Mouse (Mus musculus) heart, adult 2 months (tissue): ENCODE results near the gene Asxl2. TPM values are rescaled to one million over a fixed set of nuclear protein-coding genes. Genes with fewer than 3 reads are reported as not detected.

Experiments used
- DNase-seq, 2 experiments: peaks; one replicate each; pipeline ENCODE4 v3.0.0; 2021
- H3K27ac ChIP-seq: fragments of 200-600 bp; 2 replicates; pipeline ENCODE4 v1.8.1; 2022
- H3K27me3 ChIP-seq: fragments of 200-500 bp; 2 replicates; pipeline ENCODE4 v1.6.1; 2012; ENCODE audit warnings: mild to moderate bottlenecking, low read length, inconsistent platforms, mixed read lengths; ENCODE audit not compliant: control insufficient read depth, insufficient read depth
- H3K36me3 ChIP-seq: fragments of 200-500 bp; 2 replicates; pipeline ENCODE4 v1.6.1; 2012; ENCODE audit warnings: low read length, inconsistent platforms; ENCODE audit not compliant: control insufficient read depth, insufficient read depth
- H3K4me1 ChIP-seq: fragments of 200-500 bp; 2 replicates; pipeline ENCODE4 v1.6.1; 2011; ENCODE audit warnings: low read length; ENCODE audit not compliant: control insufficient read depth, insufficient read depth
- H3K4me3 ChIP-seq: fragments of 200-600 bp; 2 replicates; pipeline ENCODE4 v1.8.1; 2022
- H3K79me2 ChIP-seq: fragments of 200-500 bp; replicated peaks from 2 replicates; pipeline ENCODE4 v1.6.1; 2012; ENCODE audit warnings: mild to moderate bottlenecking, inconsistent platforms, low read length, moderate library complexity, mixed read lengths; ENCODE audit not compliant: control insufficient read depth, insufficient read depth
- H3K9ac ChIP-seq: fragments of 200-500 bp; 2 replicates; pipeline ENCODE4 v1.6.1; 2012; ENCODE audit warnings: low read depth, mild to moderate bottlenecking, control low read depth, inconsistent platforms, low read length, mixed read lengths
- CTCF ChIP-seq: fragments of 200-600 bp; IDR thresholded peaks from 2 replicates; pipeline ENCODE4 v1.8.1; 2022; ENCODE audit warnings: antibody characterized with exemption, mild to moderate bottlenecking, moderate library complexity
- EP300 ChIP-seq: fragments of 200-500 bp; IDR thresholded peaks from 2 replicates; pipeline ENCODE4 v1.6.1; 2011; ENCODE audit warnings: low read depth, low read length, control low read depth; ENCODE audit not compliant: insufficient read depth
- POLR2A ChIP-seq: fragments of 200-500 bp; IDR thresholded peaks from 2 replicates; pipeline ENCODE4 v1.6.1; 2011; ENCODE audit warnings: mild to moderate bottlenecking, low read depth, low read length, control low read depth; ENCODE audit not compliant: insufficient read depth
- WGBS: fragments of 180-500 bp; shearing (Covaris S2); methylation state at CpG from one replicate; pipeline ENCODE4 v1.1.7; 2018; 5-methylcytosine and 5-hydroxymethylcytosine counted together
- intact Hi-C: fragments of 180-260 bp; cut with DNase I; formaldehyde crosslinking; loops from one replicate; pipeline ENCODE4 v1.15.1; 2025
- long read RNA-seq: library from polyadenylated mRNA; stranded (forward); transcript quantifications from one replicate; pipeline ENCODE4 v2.0.0, GENCODE M21; 2021
- polyA plus RNA-seq: library from polyadenylated mRNA; depleted of rRNA; stranded (reverse); fragments of >200 nt; gene quantifications from 2 replicates; pipeline ENCODE4 v1.2.3, GENCODE M21; 2012; rRNA removed
- total RNA-seq, 2 experiments: library from RNA; stranded (reverse); gene quantifications; 2 replicates each; pipeline ENCODE4 v1.2.3; 2021

The Asxl2 gene
- 10 to 100 TPM; 18.8 to 21.9 TPM for total RNA-seq
- polyA plus RNA-seq: 4.0 and 7.8 TPM in 2 replicates
- long read RNA-seq, partial matches to known transcripts: 0 of 1 reads
- long read RNA-seq, other reads (novel, unspliced or antisense): 1 of 1 reads

- no peaks in the 10 kb centered on the region for H3K36me3 ChIP-seq
- peak within 1 kb of the TSS; percentile 66 for H3K9ac ChIP-seq
- under 1% methylated on average over 53 of the region's 53 CpGs for whole genome bisulfite sequencing
- H3K27ac ChIP-seq: peak within 1 kb of the TSS; percentile 95
- H3K4me1 ChIP-seq: peaks cover 4% of the 10 kb centered on the region
- intact Hi-C loops: loop anchor here (2.0 to 5.0 kb wide), 4 partner anchors 59 to 192 kb away; partner anchors contain the start of genes Dtnb and Kif3c
- H3K79me2 ChIP-seq: peaks cover 2% of the 10 kb centered on the region; the same call in 1 of the 2 replicates
- H3K4me3 ChIP-seq: peak within 1 kb of the TSS; percentile 71
- no peak for TF ChIP-seq CTCF
- peak; percentile 89 for TF ChIP-seq EP300
- TF ChIP-seq POLR2A: peak; percentile 72; the same call in 1 of the 2 replicates
- no peaks in the 10 kb centered on the region for H3K27me3 ChIP-seq
- peak; percentile 98 to 100 for DNase-seq
These were observed at the start of gene Asxl2 for GRCm38 (mm10) chr12:3426530-3427034. TSS of gene Asxl2 (plus strand) at chr12:3426857.

GRCm38 (mm10) chr12:3377190-3377589, 49.5 kb upstream of the Asxl2 start:
- intact Hi-C loops: no loop called here
- H3K27ac ChIP-seq: no peak overlapping the region
- 45% methylated on average over 3 of the region's 3 CpGs for WGBS
- H3K79me2 ChIP-seq: no peaks in the 10 kb centered on the region; the same call in 1 of the 2 replicates
- no peaks in the 10 kb centered on the region for H3K27me3 ChIP-seq
- H3K4me1 ChIP-seq: no peaks in the 10 kb centered on the region; the same call in 1 of the 2 replicates
- no peak overlapping the region for H3K9ac ChIP-seq
- DNase-seq: no peak
- no peak overlapping the region for H3K4me3 ChIP-seq
- H3K36me3 ChIP-seq: no peaks in the 10 kb centered on the region; the same call in 1 of the 2 replicates
- TF ChIP-seq EP300 (no peak), POLR2A (no peak), CTCF (peak; percentile 42)

- Histone ChIP-seq H3K27ac (no peak overlapping the region), H3K27me3 (no peaks in the 10 kb centered on the region), H3K4me1 (no peaks in the 10 kb centered on the region; the same call in 1 of the 2 replicates), H3K79me2 (no peaks in the 10 kb centered on the region; the same call in 1 of the 2 replicates), H3K9ac (no peak overlapping the region), H3K4me3 (no peak overlapping the region), H3K36me3 (no peaks in the 10 kb centered on the region)
- no peak for DNase-seq
- TF ChIP-seq CTCF (no peak), POLR2A (no peak), EP300 (no peak)
- WGBS: 62% methylated on average over 5 of the region's 5 CpGs
- intact Hi-C loops: no loop called here
These were observed 48.9 kb upstream of the Asxl2 start for GRCm38 (mm10) chr12:3377755-3378154.

- H3K4me3 ChIP-seq: no peak overlapping the region
- no peak overlapping the region for H3K27ac ChIP-seq
- 38% methylated on average over 1 of the region's 1 CpGs for WGBS
- DNase-seq: no peak
- H3K9ac ChIP-seq: no peak overlapping the region
- H3K79me2 ChIP-seq: no peaks in the 10 kb centered on the region
- no peaks in the 10 kb centered on the region for H3K36me3 ChIP-seq
- intact Hi-C loops: no loop called here
- peaks cover 6% of the 10 kb centered on the region for H3K4me1 ChIP-seq
- TF ChIP-seq EP300 (no peak), POLR2A (no peak), CTCF (no peak)
- no peaks in the 10 kb centered on the region for H3K27me3 ChIP-seq
These were observed 41.8 kb upstream of the Asxl2 start for GRCm38 (mm10) chr12:3384860-3385259.

- Histone ChIP-seq H3K79me2 (no peaks in the 10 kb centered on the region), H3K36me3 (no peaks in the 10 kb centered on the region), H3K27ac (no peak overlapping the region), H3K27me3 (no peaks in the 10 kb centered on the region), H3K4me1 (peaks cover 6% of the 10 kb centered on the region), H3K9ac (no peak overlapping the region), H3K4me3 (no peak overlapping the region)
- intact Hi-C loops: no loop called here
- 52% methylated on average over 6 of the region's 6 CpGs for WGBS
- DNase-seq: no peak
- TF ChIP-seq POLR2A (no peak), EP300 (no peak), CTCF (no peak)
These were observed 41.4 kb upstream of the Asxl2 start for GRCm38 (mm10) chr12:3385271-3385670.

GRCm38 (mm10) chr12:3385940-3386339, 40.7 kb upstream of the Asxl2 start:
- intact Hi-C loops: no loop called here
- Histone ChIP-seq H3K4me1 (peaks cover 6% of the 10 kb centered on the region), H3K79me2 (no peaks in the 10 kb centered on the region), H3K9ac (no peak overlapping the region), H3K4me3 (no peak overlapping the region), H3K36me3 (no peaks in the 10 kb centered on the region), H3K27me3 (no peaks in the 10 kb centered on the region), H3K27ac (no peak overlapping the region)
- TF ChIP-seq CTCF (no peak), EP300 (no peak), POLR2A (no peak)
- 26% methylated on average over 10 of the region's 10 CpGs for WGBS
- no peak for DNase-seq
